Mouse (Mus musculus) embryonic facial prominence, embryonic 10.5 days (tissue): ENCODE measurements at regions not wholly inside any gene's neighbourhood (a gene's known extent, or its start where the extent isn't known, plus 50 kb on each side); places are given as distances from the start of the nearest gene placed in this dataset.
A peak's percentile ranks its signal among the peaks of the same experiment; 100 is the strongest.
"Not testable (repeated sequence)": the region's sequence is repeated elsewhere in the genome, so short reads cannot be mapped to it uniquely, and the experiment has no call there.

Source experiments
- DNase-seq: peaks from one replicate; pipeline ENCODE4 v3.0.0-alpha.2; 2017; ENCODE audit warnings: low spot score
- H3K27ac ChIP-seq: fragments of 300-500 bp; sonication (generic); replicated peaks from 2 replicates; pipeline ENCODE4 v1.5.1; 2016; ENCODE audit warnings: mild to moderate bottlenecking
- H3K27me3 ChIP-seq: fragments of 300-500 bp; sonication (generic); replicated peaks from 2 replicates; pipeline ENCODE4 v1.6.1; 2016; ENCODE audit warnings: low read depth, mild to moderate bottlenecking; ENCODE audit not compliant: poor library complexity, severe bottlenecking
- H3K36me3 ChIP-seq: fragments of 300-500 bp; sonication (generic); replicated peaks from 2 replicates; pipeline ENCODE4 v1.6.1; 2016; ENCODE audit warnings: mild to moderate bottlenecking, moderate library complexity
- H3K4me1 ChIP-seq: fragments of 300-500 bp; sonication (generic); 2 replicates; pipeline ENCODE4 v1.6.1; 2016
- H3K4me3 ChIP-seq: fragments of 300-500 bp; sonication (generic); 2 replicates; pipeline ENCODE4 v1.5.1; 2016; ENCODE audit warnings: mild to moderate bottlenecking, moderate library complexity
- H3K9me3 ChIP-seq: fragments of 300-500 bp; sonication (generic); 2 replicates; pipeline ENCODE4 v1.6.1; 2016; ENCODE audit warnings: mild to moderate bottlenecking
- WGBS: fragments of 180-500 bp; shearing (Covaris S2); methylation state at CpG from one replicate; pipeline ENCODE4 v1.1.7; 2016; 5-methylcytosine and 5-hydroxymethylcytosine counted together

GRCm38 (mm10) chr2:109402556-109402955, 122.0 kb upstream of the Mettl15 start:
- no peak for DNase-seq
- WGBS = 68% methylated on average over 1 of the region's 1 CpGs
- H3K27ac ChIP-seq = no peak overlapping the region

GRCm38 (mm10) chr2:109404262-109404661, 123.7 kb upstream of the Mettl15 start:
- Histone ChIP-seq H3K27ac (no peak overlapping the region), H3K4me3 (no peak overlapping the region), H3K27me3 (no peaks in the 10 kb centered on the region), H3K36me3 (no peaks in the 10 kb centered on the region), H3K9me3 (no peaks in the 10 kb centered on the region), H3K4me1 (no peaks in the 10 kb centered on the region)
- DNase-seq = no peak
- WGBS = 74% methylated on average over 3 of the region's 3 CpGs

More at GRCm38 (mm10) chr2:109402556-109402955, 122.0 kb upstream of the Mettl15 start:
- Histone ChIP-seq H3K4me1 (no peaks in the 10 kb centered on the region), H3K9me3 (no peaks in the 10 kb centered on the region), H3K4me3 (no peak overlapping the region), H3K36me3 (no peaks in the 10 kb centered on the region), H3K27me3 (no peaks in the 10 kb centered on the region)

GRCm38 (mm10) chr2:109406591-109407079, 126.1 kb upstream of the Mettl15 start:
- no peaks in the 10 kb centered on the region for H3K9me3 ChIP-seq
- 80% methylated on average over 7 of the region's 7 CpGs for WGBS
- no peaks in the 10 kb centered on the region for H3K4me1 ChIP-seq
- no peaks in the 10 kb centered on the region for H3K27me3 ChIP-seq
- H3K36me3 ChIP-seq = no peaks in the 10 kb centered on the region
- no peak for DNase-seq
- H3K4me3 ChIP-seq = no peak overlapping the region
- no peak overlapping the region for H3K27ac ChIP-seq

- no peaks in the 10 kb centered on the region for H3K4me1 ChIP-seq
- no peak overlapping the region for H3K27ac ChIP-seq
- no peaks in the 10 kb centered on the region for H3K27me3 ChIP-seq
- H3K36me3 ChIP-seq = no peaks in the 10 kb centered on the region
- H3K9me3 ChIP-seq = no peaks in the 10 kb centered on the region
- no peak overlapping the region for H3K4me3 ChIP-seq
- DNase-seq = no peak
These were observed 139.6 kb upstream of the Mettl15 start for GRCm38 (mm10) chr2:109420098-109420497.

GRCm38 (mm10) chr2:109431183-109431582, 150.6 kb upstream of the Mettl15 start:
- no peaks in the 10 kb centered on the region for H3K36me3 ChIP-seq
- H3K9me3 ChIP-seq = no peaks in the 10 kb centered on the region
- no peak overlapping the region for H3K4me3 ChIP-seq
- H3K4me1 ChIP-seq = no peaks in the 10 kb centered on the region
- no peak for DNase-seq
- no peaks in the 10 kb centered on the region for H3K27me3 ChIP-seq
- 91% methylated on average over 3 of the region's 3 CpGs for whole genome bisulfite sequencing
- no peak overlapping the region for H3K27ac ChIP-seq

GRCm38 (mm10) chr2:109442551-109443120, 162.1 kb upstream of the Mettl15 start:
- H3K27me3 ChIP-seq = no peaks in the 10 kb centered on the region
- no peaks in the 10 kb centered on the region for H3K36me3 ChIP-seq
- WGBS = 74% methylated on average over 3 of the region's 3 CpGs

GRCm38 (mm10) chr2:109443521-109444066, 163.0 kb upstream of the Mettl15 start:
- H3K4me1 ChIP-seq = 0 out of 2 replicates have a peak, but pooled peaks cover 4% of the 10 kb centered on the region
- no peak overlapping the region for H3K27ac ChIP-seq
- no peaks in the 10 kb centered on the region for H3K27me3 ChIP-seq
- H3K4me3 ChIP-seq = no peak overlapping the region
- H3K36me3 ChIP-seq = no peaks in the 10 kb centered on the region
- WGBS = 70% methylated on average over 3 of the region's 3 CpGs
- no peak for DNase-seq
- no peaks in the 10 kb centered on the region for H3K9me3 ChIP-seq

More at GRCm38 (mm10) chr2:109442551-109443120, 162.1 kb upstream of the Mettl15 start:
- no peak for DNase-seq
- no peak overlapping the region for H3K4me3 ChIP-seq
- H3K4me1 ChIP-seq = 0 out of 2 replicates have a peak, but pooled peaks cover 4% of the 10 kb centered on the region
- H3K27ac ChIP-seq = no peak overlapping the region
- no peaks in the 10 kb centered on the region for H3K9me3 ChIP-seq

- DNase-seq, H3K36me3 ChIP-seq, H3K4me3 ChIP-seq, H3K4me1 ChIP-seq, H3K27ac ChIP-seq, H3K27me3 ChIP-seq, H3K9me3 ChIP-seq: not testable (repeated sequence)
- 92% methylated on average over 1 of the region's 1 CpGs for WGBS
These were observed 181.7 kb upstream of the Mettl15 start for GRCm38 (mm10) chr2:109462246-109462645.

- Histone ChIP-seq H3K9me3 (no peaks in the 10 kb centered on the region), H3K27me3 (no peaks in the 10 kb centered on the region), H3K36me3 (no peaks in the 10 kb centered on the region), H3K4me3 (no peak overlapping the region), H3K27ac (no peak overlapping the region), H3K4me1 (no peaks in the 10 kb centered on the region)
- WGBS = 78% methylated on average over 1 of the region's 1 CpGs
- no peak for DNase-seq
These were observed 190.2 kb upstream of the Bdnf start for GRCm38 (mm10) chr2:109484306-109484705.

- DNase-seq = no peak
- WGBS = 90% methylated on average over 1 of the region's 1 CpGs
- Histone ChIP-seq H3K27me3 (no peaks in the 10 kb centered on the region), H3K27ac (no peak overlapping the region), H3K36me3 (no peaks in the 10 kb centered on the region), H3K4me3 (no peak overlapping the region), H3K4me1 (no peaks in the 10 kb centered on the region), H3K9me3 (no peaks in the 10 kb centered on the region)
These were observed 186.9 kb upstream of the Bdnf start for GRCm38 (mm10) chr2:109487591-109487990.

- DNase-seq = no peak
- H3K27me3 ChIP-seq = no peaks in the 10 kb centered on the region
- WGBS = 79% methylated on average over 5 of the region's 5 CpGs
- H3K9me3 ChIP-seq = no peaks in the 10 kb centered on the region
- H3K4me1 ChIP-seq = peaks cover 14% of the 10 kb centered on the region
- no peak overlapping the region; the same call in 1 of the 2 replicates for H3K27ac ChIP-seq
- H3K36me3 ChIP-seq = no peaks in the 10 kb centered on the region
- no peak overlapping the region for H3K4me3 ChIP-seq
These were observed 172.3 kb upstream of the Bdnf start for GRCm38 (mm10) chr2:109502186-109502585.

- 33% methylated on average over 6 of the region's 6 CpGs for WGBS
- peaks cover 14% of the 10 kb centered on the region for H3K4me1 ChIP-seq
- H3K9me3 ChIP-seq = no peaks in the 10 kb centered on the region
These were observed 169.6 kb upstream of the Bdnf start for GRCm38 (mm10) chr2:109504906-109505305.

More at GRCm38 (mm10) chr2:109504906-109505305, 169.6 kb upstream of the Bdnf start:
- DNase-seq = peak; percentile 43
- Histone ChIP-seq H3K27me3 (no peaks in the 10 kb centered on the region), H3K27ac (no peak overlapping the region), H3K36me3 (no peaks in the 10 kb centered on the region), H3K4me3 (no peak overlapping the region)
